Mouse (Mus musculus): ENCODE data around the gene Gh.
"Not testable (repeated sequence)": the region's sequence is repeated elsewhere in the genome, so short reads cannot be mapped to it uniquely, and the experiment has no call there.

Gene Gh

GRCm38 (mm10) chr11:106301765-106302164 is at the start of gene Gh:
Gene Gh (minus strand): TSS chr11:106301865.
- DNase-seq, result no peak

- DNase-seq, result no peak
These were observed 49.6 kb upstream of the Gh start for GRCm38 (mm10) chr11:106351253-106351652.

GRCm38 (mm10) chr11:106350853-106351252 is 49.2 kb upstream of the Gh start:
- peak; percentile 50 for DNase-seq

- no peak for DNase-seq
These were observed 48.1 kb upstream of the Gh start for GRCm38 (mm10) chr11:106349772-106350171.

GRCm38 (mm10) chr11:106344910-106345309 is 43.2 kb upstream of the Gh start:
- DNase-seq, result no peak

- DNase-seq, result no peak
These were observed 39.4 kb upstream of the Gh start for GRCm38 (mm10) chr11:106340990-106341520.

- DNase-seq, result not testable (repeated sequence)
These were observed 37.7 kb upstream of the Gh start for GRCm38 (mm10) chr11:106339323-106339722.

- DNase-seq, result no peak
These were observed 37.2 kb upstream of the Gh start for GRCm38 (mm10) chr11:106338870-106339269.

- DNase-seq, result no peak
These were observed 36.4 kb upstream of the Gh start for GRCm38 (mm10) chr11:106338029-106338428.

GRCm38 (mm10) chr11:106334066-106334465 is 32.4 kb upstream of the Gh start:
- no peak for DNase-seq

GRCm38 (mm10) chr11:106332458-106332857 is 30.8 kb upstream of the Gh start:
- DNase-seq, result no peak

- DNase-seq, result peak; percentile 75
These were observed 28.0 kb upstream of the Gh start for GRCm38 (mm10) chr11:106329682-106330081.

- no peak for DNase-seq
These were observed 27.5 kb upstream of the Gh start for GRCm38 (mm10) chr11:106329128-106329527.

- DNase-seq, result no peak
These were observed 26.9 kb upstream of the Gh start for GRCm38 (mm10) chr11:106328521-106328920.

GRCm38 (mm10) chr11:106326475-106326874 is 24.8 kb upstream of the Gh start:
- DNase-seq, result no peak

- peak; percentile 82 for DNase-seq
These were observed 24.0 kb upstream of the Gh start for GRCm38 (mm10) chr11:106325566-106326206.

GRCm38 (mm10) chr11:106324858-106325257 is 23.2 kb upstream of the Gh start:
- DNase-seq, result peak; percentile 45

GRCm38 (mm10) chr11:106318406-106319366 is 17.0 kb upstream of the Gh start:
- peak; percentile 52 for DNase-seq

GRCm38 (mm10) chr11:106317801-106318200 is 16.1 kb upstream of the Gh start:
- DNase-seq, result no peak

- no peak for DNase-seq
These were observed 14.8 kb upstream of the Gh start for GRCm38 (mm10) chr11:106316416-106316815.

GRCm38 (mm10) chr11:106314333-106314812 is 12.7 kb upstream of the Gh start, which contains the start of gene Cd79b:
Gene Cd79b (minus strand): TSS chr11:106314762.
- no peak for DNase-seq

GRCm38 (mm10) chr11:106313533-106313932 is 11.9 kb upstream of the Gh start:
- peak; percentile 65 for DNase-seq

- DNase-seq, result no peak
These were observed 8.5 kb upstream of the Gh start for GRCm38 (mm10) chr11:106310123-106310522.
